9 mouse cellular contexts compared by ENCODE assay signal in the genomic region with DNA sequence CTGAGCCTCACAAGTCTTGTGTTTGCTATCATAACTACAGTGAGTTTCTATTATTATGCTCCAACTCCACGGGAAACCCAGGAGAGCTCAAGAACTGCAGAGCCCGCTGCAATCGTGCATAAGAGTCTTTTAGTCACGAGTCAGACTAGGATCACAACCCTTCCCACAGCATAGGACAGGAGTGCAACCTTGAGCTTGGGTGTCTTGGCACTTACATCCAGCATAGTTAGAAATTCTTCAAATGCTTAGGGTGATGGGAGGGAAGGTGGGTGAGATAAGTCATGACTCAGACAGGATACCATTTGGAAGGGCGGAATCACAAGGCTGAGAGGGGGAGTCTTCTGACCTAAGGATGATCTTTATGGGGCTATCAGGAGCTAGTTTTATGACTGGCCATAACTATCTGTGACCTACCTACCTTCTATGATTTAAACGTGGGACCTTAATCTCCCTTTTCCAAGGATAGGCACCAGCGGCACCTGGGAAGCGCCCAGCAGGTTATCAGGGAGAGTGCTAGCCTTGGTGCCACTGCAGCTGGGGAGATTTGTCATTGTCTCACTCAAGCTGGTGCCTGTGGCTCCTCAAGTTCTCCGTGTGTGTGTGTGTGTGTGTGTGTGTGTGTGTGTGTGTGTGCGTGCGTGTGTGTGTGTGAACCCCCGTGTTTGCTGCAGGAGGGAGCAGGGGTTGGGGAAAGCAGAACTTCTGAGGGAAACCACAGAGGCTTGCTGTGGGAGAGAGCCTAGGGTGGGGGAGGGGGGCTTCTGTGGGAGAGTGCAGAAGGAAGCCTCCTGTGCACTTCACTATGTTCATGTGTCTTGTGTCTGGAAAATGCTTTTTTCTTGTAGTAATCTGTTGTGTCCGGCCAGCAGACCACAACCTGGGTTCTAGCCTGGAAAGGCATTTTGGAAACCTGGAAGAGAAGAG. TPM values are rescaled to one million over a fixed set of nuclear protein-coding genes. Genes with fewer than 3 reads are reported as not detected.
DNase-seq lines count a peak whose midpoint lies in the region; ATAC-seq and TF ChIP-seq lines count a peak whose summit lies in the region.
"Had no signal": no experiment of that assay in that cellular context is flagged by ENCODE, and none has a peak within 500 bp of the region (broad histone marks: within the 10 kb centered on the region; RNA-seq: fewer than 3 reads in every experiment).

No protein-coding gene starts in this region.

- H3K27me3 ChIP-seq in limb, embryonic 14.5 days (ENCODE audit: control insufficient read depth, insufficient read depth, low read length): no peaks in the 10 kb centered on the region
- H3K27me3 ChIP-seq: Patski had no signal

- no peak overlapping the region for H3K9ac ChIP-seq in limb, embryonic 14.5 days (ENCODE audit: low read depth, low read length, severe bottlenecking)

- no peak for TF ChIP-seq POLR2A in limb, embryonic 14.5 days (IDR thresholded peaks at IDR 0.05; ENCODE audit: borderline replicate concordance, extremely low read depth, insufficient read depth, insufficient read length)

- H3K36me3 ChIP-seq in limb, embryonic 14.5 days (ENCODE audit: control insufficient read depth, insufficient read depth, low read length): no peaks in the 10 kb centered on the region

- H3K4me2 ChIP-seq in limb, embryonic 14.5 days (replicated peaks; ENCODE audit: low read depth, low read length, severe bottlenecking): peak overlapping the region; percentile 31

- no peak overlapping the region for H3K4me3 ChIP-seq in limb, embryonic 14.5 days (replicated peaks; ENCODE audit: low read length)

- peak; percentile 67 for ATAC-seq in frontal cortex, adult (ENCODE audit: low TSS enrichment)
- ATAC-seq in limb, embryonic 14.5 days (ENCODE audit: low FRiP score, low read depth): no peak
- ATAC-seq: Patski had no signal

- no peaks in the 10 kb centered on the region for H3K9me3 ChIP-seq in limb, embryonic 14.5 days (ENCODE audit: control insufficient read depth, low read length)

- DNase-seq in frontal cortex, postnatal 36 days (ENCODE audit: low spot score in 2 of 2): no peak
- DNase-seq in right cerebral cortex, postnatal 4 days: peak; percentile 39
- no peak for DNase-seq in right cerebral cortex, postnatal 25 days
- DNase-seq in limb, embryonic 14.5 days (ENCODE audit: low spot score): no peak
- peak; percentile 35 to 41 for DNase-seq in thymus, adult 18-20 months
- no peak for DNase-seq in urinary bladder, postnatal 10 days (ENCODE audit: low spot score)
- no peak for DNase-seq in gastrocnemius, adult 8-10 months (ENCODE audit: low spot score in 2 of 2)

- 0 out of 2 replicates have a peak, but pooled peaks cover 2% of the 10 kb centered on the region for H3K4me1 ChIP-seq in limb, embryonic 14.5 days (ENCODE audit: control insufficient read depth, insufficient read depth, low read length)

- H3K27ac ChIP-seq in limb, embryonic 14.5 days (replicated peaks; ENCODE audit: low read depth, low read length): no peak overlapping the region

- 25% methylated on average over 13 of the region's 13 CpGs for WGBS in limb, embryonic 14.5 days

RNA-seq across cellular contexts. Expression of gene Ccdc171, which starts 42.1 kb away (rescaled TPM):
- polyA plus RNA-seq in limb, embryonic 14.5 days (2012; rRNA removed): 3.6 and 5.0 TPM in 2 replicates
- 4.1 and 5.0 TPM in 2 replicates for polyA plus RNA-seq in limb, embryonic 14.5 days (2014; fragmentation: Nextera tagmentation; extraction: Ambion mirVana)
- under 1 TPM; 0.29 to 0.61 (median 0.40) TPM for total RNA-seq in gastrocnemius, adult 8-10 months (2022)

Comparison
In these comparisons a context has a peak if more than half of its experiments do, and no peak if none do; other contexts are left out.
1. DNase-seq: peak in right cerebral cortex, postnatal 4 days (single experiment) and thymus, adult 18-20 months (2 of 2); none in frontal cortex, postnatal 36 days (0 of 2), right cerebral cortex, postnatal 25 days (single experiment), limb, embryonic 14.5 days (single experiment), urinary bladder, postnatal 10 days (single experiment) and gastrocnemius, adult 8-10 months (0 of 2).